In genomic region chr10:43164406-43164805, GRCm38 (mm10) we compare ENCODE assay signal across 20 mouse cellular contexts. TPM values are rescaled to one million over a fixed set of nuclear protein-coding genes. Genes with fewer than 3 reads are reported as not detected.
DNase-seq lines count a peak whose midpoint lies in the region.
"Had no signal": no experiment of that assay in that cellular context is flagged by ENCODE, and none has a peak within 500 bp of the region (broad histone marks: within the 10 kb centered on the region; RNA-seq: fewer than 3 reads in every experiment).

No protein-coding gene starts in this region.

- intact Hi-C loops in heart, postnatal 10 days (cut with DNase I), result no loop called here

- peak; percentile 65 for DNase-seq in cerebellum, adult 9-10 months
- no peak for DNase-seq in cerebellum, postnatal 10 days
- peak; percentile 49 for DNase-seq in heart, adult 8-10 months (ENCODE audit: low spot score)
- DNase-seq in heart, postnatal 10 days, result no peak
- peak; percentile 5 for DNase-seq in adipocyte (ENCODE audit: low spot score)
- no peak for DNase-seq in urinary bladder, adult 2 months (ENCODE audit: low spot score)
- DNase-seq: adrenal gland, adult 8-10 months; adrenal gland, postnatal 25 days; B cell, adult 2 months; cerebellum, adult 11 months; cerebellum, adult 8-10 months; cerebellum, postnatal 25 days; embryo, embryonic 11 days; gastrocnemius, postnatal 10 days; heart, postnatal 36 days; kidney, adult 11 months; kidney, adult 8-10 months had no signal

RNA-seq across cellular contexts. Expression of gene Sobp, which starts 9.9 kb away (rescaled TPM):
- 10 to 100 TPM; 13.3 to 17.7 (median 15.5) TPM for total RNA-seq in heart, adult 8-10 months (2022)
- total RNA-seq in heart, postnatal 10 days (2021), result 10 to 100 TPM; 12.0 to 15.4 TPM
- 1.2 and 2.4 TPM in 2 replicates for polyA plus RNA-seq in urinary bladder, adult 2 months (2012; rRNA removed)
- total RNA-seq: common myeloid progenitor, adult 5-6 weeks had no signal
- polyA plus RNA-seq: erythroblast, embryonic 14.5 days; G1E had no signal

RNA-seq across cellular contexts. Expression of gene 9030612E09Rik, which starts 10.1 kb away (rescaled TPM):
- 1 to 10 TPM; 2.7 to 3.3 (median 2.9) TPM for total RNA-seq in heart, adult 8-10 months (2022)
- 1 to 10 TPM; 1.6 to 2.3 TPM for total RNA-seq in heart, postnatal 10 days (2021)
- 0.39 and 0.53 TPM in 2 replicates for polyA plus RNA-seq in urinary bladder, adult 2 months (2012; rRNA removed)
- total RNA-seq: common myeloid progenitor, adult 5-6 weeks; G1E had no signal
- polyA plus RNA-seq: erythroblast, embryonic 14.5 days; G1E had no signal

RNA-seq across cellular contexts. Expression of gene Pdss2, which starts 56.9 kb away (rescaled TPM):
- total RNA-seq in heart, adult 8-10 months (2022), result 10 to 100 TPM; 35.6 to 37.5 (median 36.0) TPM
- total RNA-seq in heart, postnatal 10 days (2021), result 10 to 100 TPM; 21.7 to 24.7 TPM
- polyA plus RNA-seq in urinary bladder, adult 2 months (2012; rRNA removed), result 10.6 and 12.5 TPM in 2 replicates

Comparison
In these comparisons a context has a peak if more than half of its experiments do, and no peak if none do; other contexts are left out.
1. DNase-seq: peak in cerebellum, adult 9-10 months (single experiment), heart, adult 8-10 months (single experiment) and adipocyte (single experiment); none in cerebellum, postnatal 10 days (0 of 2), heart, postnatal 10 days (0 of 2) and urinary bladder, adult 2 months (single experiment).